Mouse (Mus musculus) kidney, embryonic 14.5 days (tissue): ENCODE results near the gene Fam53a. TPM values are rescaled to one million over a fixed set of nuclear protein-coding genes. Genes with fewer than 3 reads are reported as not detected.

ENCODE experiments used
- ATAC-seq: fragments of 200-750 bp; cut with Nextera tagmentation; 2 replicates; pipeline ENCODE4 v1.8.0; 2017; ENCODE audit warnings: moderate number of reproducible peaks, mild to moderate bottlenecking, moderate TSS enrichment, moderate library complexity; ENCODE audit not compliant: low FRiP score, low TSS enrichment
- H3K27ac ChIP-seq: fragments of 300-500 bp; sonication (generic); 2 replicates; pipeline ENCODE4 v1.5.1; 2014; ENCODE audit warnings: low read depth, mild to moderate bottlenecking, low read length, moderate library complexity, mixed read lengths
- H3K27me3 ChIP-seq: fragments of 300-500 bp; sonication (generic); 2 replicates; pipeline ENCODE4 v1.6.1; 2014; ENCODE audit warnings: mild to moderate bottlenecking, low read length; ENCODE audit not compliant: control insufficient read depth, insufficient read depth
- H3K36me3 ChIP-seq: fragments of 300-500 bp; sonication (generic); 2 replicates; pipeline ENCODE4 v1.6.1; 2014; ENCODE audit warnings: low read length, mixed read lengths; ENCODE audit not compliant: control insufficient read depth, insufficient read depth
- H3K4me1 ChIP-seq: fragments of 300-500 bp; sonication (generic); 2 replicates; pipeline ENCODE4 v1.6.1; 2014; ENCODE audit warnings: low read length, mixed read lengths; ENCODE audit not compliant: control insufficient read depth, insufficient read depth
- H3K4me2 ChIP-seq: fragments of 300-500 bp; sonication (generic); replicated peaks from 2 replicates; pipeline ENCODE4 v1.6.1; 2014; ENCODE audit warnings: low read depth, mild to moderate bottlenecking, low read length
- H3K4me3 ChIP-seq: fragments of 300-500 bp; sonication (generic); 2 replicates; pipeline ENCODE4 v1.5.1; 2014; ENCODE audit warnings: mild to moderate bottlenecking, low read length
- H3K9ac ChIP-seq: fragments of 300-500 bp; sonication (generic); 2 replicates; pipeline ENCODE4 v1.6.1; 2014; ENCODE audit warnings: low read depth, mild to moderate bottlenecking, low read length, moderate library complexity
- H3K9me3 ChIP-seq: fragments of 300-500 bp; sonication (generic); 2 replicates; pipeline ENCODE4 v1.6.1; 2016; ENCODE audit warnings: low read length; ENCODE audit not compliant: control insufficient read depth
- WGBS: fragments of 180-500 bp; shearing (Covaris S2); extraction: QIAGEN DNeasy Blood & Tissue Kit; methylation state at CpG from one replicate; pipeline ENCODE4 v1.1.7; 2014; 5-methylcytosine and 5-hydroxymethylcytosine counted together
- polyA plus RNA-seq: library from polyadenylated mRNA; unstranded; fragments of >200 nt; fragmentation: Nextera tagmentation; extraction: Ambion mirVana; gene quantifications from 2 replicates; pipeline ENCODE4 v1.2.1, GENCODE M21; 2014

Fam53a gene
- polyA plus RNA-seq, 1 experiment from 2014 or later, result 69.4 TPM

- WGBS, result under 1% methylated on average over 32 of the region's 32 CpGs
- H3K36me3 ChIP-seq, result peaks cover 33% of the 10 kb centered on the region
These were observed 27.9 kb upstream of the Fam53a start for GRCm38 (mm10) chr5:33657251-33657786.

GRCm38 (mm10) chr5:33656739-33657138 lies 27.3 kb upstream of the Fam53a start:
- Histone ChIP-seq H3K4me2 (peak overlapping the region; percentile 92), H3K4me3 (peak overlapping the region; percentile 86), H3K36me3 (peaks cover 28% of the 10 kb centered on the region; the same call in 1 of the 2 replicates), H3K27me3 (no peaks in the 10 kb centered on the region), H3K4me1 (peaks cover 15% of the 10 kb centered on the region), H3K9me3 (no peaks in the 10 kb centered on the region), H3K9ac (peak overlapping the region; percentile 77), H3K27ac (no peak overlapping the region)
- no peak for ATAC-seq
- WGBS, result 21% methylated on average over 1 of the region's 1 CpGs

More at GRCm38 (mm10) chr5:33657251-33657786, 27.9 kb upstream of the Fam53a start:
- peak overlapping the region; percentile 77 for H3K9ac ChIP-seq
- H3K4me2 ChIP-seq, result peak overlapping the region; percentile 92
- no peaks in the 10 kb centered on the region for H3K9me3 ChIP-seq
- peak overlapping the region; percentile 69; the same call in 1 of the 2 replicates for H3K27ac ChIP-seq
- H3K4me1 ChIP-seq, result peaks cover 15% of the 10 kb centered on the region
- peak; percentile 8 for ATAC-seq
- H3K27me3 ChIP-seq, result no peaks in the 10 kb centered on the region
- peak overlapping the region; percentile 86 for H3K4me3 ChIP-seq

DNA sequence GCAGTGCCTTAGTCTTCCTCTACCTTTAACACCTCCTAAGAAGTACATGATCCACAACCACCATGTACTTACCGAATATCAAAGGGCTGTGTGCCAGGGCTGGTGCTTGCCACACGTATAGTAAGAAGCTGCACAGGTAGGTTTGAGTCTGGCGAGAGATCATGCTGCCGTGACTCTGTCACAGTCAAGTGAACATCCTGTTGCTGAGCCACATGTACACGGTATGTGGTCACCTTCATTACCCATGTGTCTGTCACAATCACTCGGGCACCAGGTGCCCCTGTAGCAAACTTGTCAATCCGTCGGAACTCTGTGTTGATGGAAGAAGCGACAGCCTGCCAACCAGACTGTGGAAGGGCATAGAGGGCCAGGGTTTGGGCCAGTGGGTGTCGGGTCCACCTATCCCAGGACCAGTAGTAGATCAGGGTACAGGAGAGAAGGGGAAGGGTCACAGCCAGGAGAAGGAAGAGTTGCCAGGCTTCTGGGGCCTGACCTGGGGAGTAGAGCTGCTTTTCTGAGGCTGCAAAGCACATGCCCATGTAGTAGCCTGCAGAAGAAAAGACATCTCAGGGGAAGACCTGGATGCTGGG lies 25.9 kb upstream of the Fam53a start:
- ATAC-seq, result no peak
- 89% methylated on average over 10 of the region's 10 CpGs for WGBS
- Histone ChIP-seq H3K27me3 (no peaks in the 10 kb centered on the region), H3K4me2 (no peak overlapping the region), H3K4me3 (no peak overlapping the region), H3K4me1 (peaks cover 23% of the 10 kb centered on the region), H3K9me3 (no peaks in the 10 kb centered on the region), H3K36me3 (peaks cover 16% of the 10 kb centered on the region; the same call in 1 of the 2 replicates), H3K27ac (no peak overlapping the region), H3K9ac (0 out of 2 replicates have a peak overlapping the region, but pooled peaks have one; percentile 4)

- 94% methylated on average over 13 of the region's 13 CpGs for WGBS
These were observed 25.0 kb upstream of the Fam53a start for GRCm38 (mm10) chr5:33654424-33654823.

GRCm38 (mm10) chr5:33652783-33653173 lies 23.3 kb upstream of the Fam53a start:
- H3K9ac ChIP-seq, result peak overlapping the region; percentile 8; the same call in 1 of the 2 replicates
- no peak; the same call in 1 of the 2 replicates for ATAC-seq
- peak overlapping the region; percentile 82; the same call in 1 of the 2 replicates for H3K4me3 ChIP-seq
- no peaks in the 10 kb centered on the region for H3K27me3 ChIP-seq
- no peaks in the 10 kb centered on the region for H3K9me3 ChIP-seq
- H3K27ac ChIP-seq, result no peak overlapping the region
- 1% methylated on average over 8 of the region's 9 CpGs for whole genome bisulfite sequencing
- peak overlapping the region; percentile 70 for H3K4me2 ChIP-seq
- peaks cover 38% of the 10 kb centered on the region for H3K36me3 ChIP-seq
- H3K4me1 ChIP-seq, result peaks cover 22% of the 10 kb centered on the region

More at GRCm38 (mm10) chr5:33654424-33654823, 25.0 kb upstream of the Fam53a start:
- H3K27ac ChIP-seq, result no peak overlapping the region
- no peak overlapping the region for H3K9ac ChIP-seq
- no peak overlapping the region for H3K4me2 ChIP-seq
- peaks cover 29% of the 10 kb centered on the region for H3K4me1 ChIP-seq
- no peaks in the 10 kb centered on the region for H3K27me3 ChIP-seq
- H3K9me3 ChIP-seq, result no peaks in the 10 kb centered on the region
- no peak for ATAC-seq
- H3K4me3 ChIP-seq, result no peak overlapping the region
- peaks cover 23% of the 10 kb centered on the region for H3K36me3 ChIP-seq

DNA sequence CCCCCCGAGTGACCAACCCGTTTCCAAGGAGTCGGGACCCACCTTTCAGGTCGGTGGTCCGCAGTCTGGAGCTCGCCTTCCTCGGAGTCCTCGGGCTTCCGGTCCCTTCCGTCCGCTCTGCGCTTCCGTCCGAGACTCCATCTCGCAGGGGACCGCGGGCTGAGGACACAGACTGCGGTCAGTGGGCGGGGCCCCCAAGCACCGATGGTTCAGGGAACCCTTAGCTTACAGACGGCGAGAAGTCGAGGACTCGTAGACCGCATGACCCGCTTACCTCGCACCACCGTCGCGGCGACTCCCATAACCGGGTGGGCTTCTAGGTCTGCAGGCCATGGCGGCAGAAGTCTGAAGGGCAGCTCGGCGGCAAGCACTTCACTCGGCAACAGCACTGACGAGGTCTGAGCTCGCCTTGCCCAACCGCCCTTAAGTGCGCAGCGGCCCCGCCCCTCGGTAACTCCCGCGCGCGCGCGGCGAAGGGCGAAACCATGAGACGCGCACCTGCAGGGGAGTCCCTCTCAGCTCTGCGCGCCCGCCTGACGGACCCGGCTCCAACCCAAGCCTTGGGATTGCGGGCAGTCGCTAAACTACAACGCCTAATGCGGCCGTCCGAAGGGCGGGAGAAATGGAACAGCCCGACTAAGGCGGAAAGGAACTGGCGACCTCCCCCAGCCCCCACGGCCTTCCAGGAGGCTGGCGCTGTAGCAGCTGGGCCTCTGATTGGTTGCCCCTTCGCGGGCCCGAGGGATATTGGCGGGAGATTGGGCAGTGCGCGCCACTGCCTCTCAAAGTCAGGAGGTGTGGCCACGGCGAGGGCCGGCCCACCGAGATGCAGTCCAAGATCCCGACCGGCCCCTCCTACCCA lies 22.7 kb upstream of the Fam53a start, which contains the start of gene Slbp:
Gene Slbp (minus strand): TSS at position 654 of the 862 bp plus-strand sequence.
- peaks cover 22% of the 10 kb centered on the region for H3K4me1 ChIP-seq
- peak within 1 kb of the TSS; percentile 82 for H3K4me3 ChIP-seq
- H3K36me3 ChIP-seq, result peaks cover 45% of the 10 kb centered on the region
- H3K9me3 ChIP-seq, result no peaks in the 10 kb centered on the region
- H3K27me3 ChIP-seq, result no peaks in the 10 kb centered on the region
- under 1% methylated on average over 82 of the region's 82 CpGs for WGBS
- peak; percentile 96 for ATAC-seq
- H3K27ac ChIP-seq, result peak within 1 kb of the TSS; percentile 91
- peak within 1 kb of the TSS; percentile 70 for H3K4me2 ChIP-seq
- H3K9ac ChIP-seq, result peak within 1 kb of the TSS; percentile 89

DNA sequence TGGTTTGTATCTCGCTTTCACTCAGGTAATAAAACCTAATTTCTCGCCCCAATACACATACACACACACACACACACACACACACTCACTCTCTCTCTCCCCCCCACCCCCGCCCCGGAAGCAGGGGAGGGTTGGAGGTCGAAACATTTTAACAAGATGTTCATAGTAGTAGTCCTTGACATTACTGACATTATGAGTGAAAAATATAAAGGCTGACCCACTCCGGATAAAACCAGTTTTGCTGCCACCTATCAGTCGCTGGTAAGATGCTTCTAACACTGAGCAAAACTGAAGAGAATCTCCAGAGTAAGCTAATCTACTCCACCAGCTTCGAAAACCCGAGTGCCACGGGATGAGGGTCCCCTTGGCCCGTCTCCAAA lies 22.1 kb upstream of the Fam53a start:
- ATAC-seq, result no peak
- peaks cover 51% of the 10 kb centered on the region for H3K36me3 ChIP-seq
- peaks cover 16% of the 10 kb centered on the region for H3K4me1 ChIP-seq
- peak overlapping the region; percentile 70 for H3K4me2 ChIP-seq
- WGBS, result 1% methylated on average over 11 of the region's 11 CpGs
- no peaks in the 10 kb centered on the region for H3K27me3 ChIP-seq
- H3K9ac ChIP-seq, result peak overlapping the region; percentile 89
- H3K9me3 ChIP-seq, result no peaks in the 10 kb centered on the region
- peak overlapping the region; percentile 91 for H3K27ac ChIP-seq
- peak overlapping the region; percentile 82 for H3K4me3 ChIP-seq

GRCm38 (mm10) chr5:33651017-33651416 lies 21.6 kb upstream of the Fam53a start:
- peaks cover 14% of the 10 kb centered on the region for H3K4me1 ChIP-seq
- peak overlapping the region; percentile 89 for H3K9ac ChIP-seq
- no peaks in the 10 kb centered on the region for H3K9me3 ChIP-seq
- no peaks in the 10 kb centered on the region for H3K27me3 ChIP-seq
- H3K4me3 ChIP-seq, result peak overlapping the region; percentile 82
- peaks cover 56% of the 10 kb centered on the region for H3K36me3 ChIP-seq
- whole genome bisulfite sequencing, result 9% methylated on average over 2 of the region's 2 CpGs
- H3K27ac ChIP-seq, result no peak overlapping the region
- no peak for ATAC-seq
- H3K4me2 ChIP-seq, result peak overlapping the region; percentile 70
